18 mouse cellular contexts compared by ENCODE assay signal in the genomic region with DNA sequence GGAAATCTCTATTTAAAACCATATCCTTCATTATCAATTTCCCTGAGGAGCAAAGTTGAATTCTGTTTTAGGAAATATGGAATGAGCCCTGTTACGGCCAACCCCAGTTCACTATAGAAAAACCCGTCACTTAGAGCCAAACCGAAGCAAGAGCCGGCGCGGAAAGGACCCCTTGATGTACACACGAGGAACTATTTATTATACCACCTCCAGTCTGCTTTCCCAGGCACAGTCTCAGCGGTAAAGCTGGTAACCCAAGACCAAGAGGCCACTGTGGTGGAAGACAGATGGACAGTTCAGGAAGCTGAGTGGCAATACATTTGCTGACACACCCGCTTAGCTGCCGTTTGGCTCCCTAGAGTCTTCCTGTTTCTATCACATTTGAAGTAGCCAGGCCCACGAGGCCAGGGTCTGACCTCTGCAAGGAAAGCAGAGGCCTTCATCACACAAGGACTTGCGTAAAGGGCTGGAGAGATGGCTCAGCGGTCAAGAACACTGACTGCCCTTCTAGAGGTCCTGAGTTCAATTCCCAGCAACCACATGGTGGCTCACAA. TPM values are rescaled to one million over a fixed set of nuclear protein-coding genes. Genes with fewer than 3 reads are reported as not detected.
A peak's percentile ranks its signal among the peaks of the same experiment; 100 is the strongest.
DNase-seq lines count a peak whose midpoint lies in the region; TF ChIP-seq lines count a peak whose summit lies in the region.
"Had no signal": no experiment of that assay in that cellular context is flagged by ENCODE, and none has a peak within 500 bp of the region (broad histone marks: within the 10 kb centered on the region; RNA-seq: fewer than 3 reads in every experiment).

No protein-coding gene starts in this region.

- peak; percentile 31 to 58 for DNase-seq in adrenal gland, adult (ENCODE audit: inconsistent age in 2 of 2, low spot score in 1 of 2)
- no peak for DNase-seq in adrenal gland, postnatal 4 days (ENCODE audit: low spot score in 2 of 2)
- DNase-seq in 416B (ENCODE audit: low read depth) = peak; percentile 41
- peak; percentile 65 for DNase-seq in kidney, adult 2 months
- DNase-seq in kidney, postnatal 36 days = peak; percentile 49 to 64
- DNase-seq in layer of hippocampus, postnatal 10 days (ENCODE audit: low spot score in 2 of 2) = no peak
- DNase-seq in thymus, postnatal 14 days = no peak
- DNase-seq in heart, adult 18-20 months = no peak
- DNase-seq: cerebellum, postnatal 10 days; gastrocnemius, adult 2 months; heart, adult 2 months; layer of hippocampus, postnatal 36 days; lung, embryonic 14.5 days; lung, postnatal 4 days; thymus, postnatal 4 days had no signal

- H3K4me1 ChIP-seq in kidney, adult 2 months (ENCODE audit: control insufficient read depth, insufficient read depth, low read length) = no peaks in the 10 kb centered on the region
- H3K4me1 ChIP-seq: liver, embryonic 12.5 days had no signal

- no peaks in the 10 kb centered on the region for H3K27me3 ChIP-seq in kidney, adult 2 months (replicated peaks; ENCODE audit: control insufficient read depth, insufficient read depth, low read length)
- H3K27me3 ChIP-seq: embryonic facial prominence, embryonic 13.5 days; liver, embryonic 12.5 days; midbrain, embryonic 12.5 days had no signal

- no peak for TF ChIP-seq CTCF in kidney, adult 2 months (conservative IDR thresholded peaks at IDR 0.05; ENCODE audit: insufficient read depth, insufficient read length, low read depth, low read length)

- H3K36me3 ChIP-seq in kidney, adult 2 months (ENCODE audit: control insufficient read depth, insufficient read depth, low read length) = no peaks in the 10 kb centered on the region
- H3K36me3 ChIP-seq: embryonic facial prominence, embryonic 13.5 days; liver, embryonic 12.5 days; midbrain, embryonic 12.5 days had no signal

- TF ChIP-seq POLR2A in kidney, adult 2 months (IDR thresholded peaks at IDR 0.05; ENCODE audit: low read depth, low read length) = no peak

- 65% methylated on average over 13 of the region's 13 CpGs for WGBS in kidney, adult 2 months

- no peak overlapping the region for H3K27ac ChIP-seq in kidney, adult 2 months (ENCODE audit: insufficient read depth, low read depth, low read length)
- H3K27ac ChIP-seq: embryonic facial prominence, embryonic 13.5 days; gastrocnemius, adult 2 months; heart, adult 2 months; liver, embryonic 12.5 days; midbrain, embryonic 12.5 days had no signal

- no peak overlapping the region for H3K4me3 ChIP-seq in kidney, adult 2 months (ENCODE audit: insufficient read depth, low read depth, low read length)
- H3K4me3 ChIP-seq: embryonic facial prominence, embryonic 13.5 days; gastrocnemius, adult 2 months; heart, adult 2 months; liver, embryonic 12.5 days; midbrain, embryonic 12.5 days had no signal

RNA-seq across cellular contexts. Expression of a gene that starts 21.6 kb away (rescaled TPM):
- 1 to 10 TPM; 2.5 to 2.6 TPM for total RNA-seq in adrenal gland, postnatal 4 days (2021)
- 185 and 205 TPM in 2 replicates for polyA plus RNA-seq in kidney, adult 2 months (2012; rRNA removed)
- 10 to 100 TPM; 14.1 to 14.5 TPM for total RNA-seq in layer of hippocampus, postnatal 10 days (2021)
- 1 to 10 TPM; 2.8 to 3.9 TPM for total RNA-seq in heart, adult 18-20 months (2021)

Comparison
In these comparisons a context has a peak if more than half of its experiments do, and no peak if none do; other contexts are left out.
1. DNase-seq: peak in adrenal gland, adult (2 of 2), 416B (single experiment), kidney, adult 2 months (single experiment) and kidney, postnatal 36 days (2 of 2); none in adrenal gland, postnatal 4 days (0 of 2), layer of hippocampus, postnatal 10 days (0 of 2), thymus, postnatal 14 days (single experiment) and heart, adult 18-20 months (0 of 2).